Mouse (Mus musculus): Measurements from ENCODE around the gene Tacc2. TPM values are rescaled to one million over a fixed set of nuclear protein-coding genes. Genes with fewer than 3 reads are reported as not detected.

The Tacc2 gene
- polyA plus RNA-seq, 1 experiment from 2014 or later = 17.3 TPM

DNA sequence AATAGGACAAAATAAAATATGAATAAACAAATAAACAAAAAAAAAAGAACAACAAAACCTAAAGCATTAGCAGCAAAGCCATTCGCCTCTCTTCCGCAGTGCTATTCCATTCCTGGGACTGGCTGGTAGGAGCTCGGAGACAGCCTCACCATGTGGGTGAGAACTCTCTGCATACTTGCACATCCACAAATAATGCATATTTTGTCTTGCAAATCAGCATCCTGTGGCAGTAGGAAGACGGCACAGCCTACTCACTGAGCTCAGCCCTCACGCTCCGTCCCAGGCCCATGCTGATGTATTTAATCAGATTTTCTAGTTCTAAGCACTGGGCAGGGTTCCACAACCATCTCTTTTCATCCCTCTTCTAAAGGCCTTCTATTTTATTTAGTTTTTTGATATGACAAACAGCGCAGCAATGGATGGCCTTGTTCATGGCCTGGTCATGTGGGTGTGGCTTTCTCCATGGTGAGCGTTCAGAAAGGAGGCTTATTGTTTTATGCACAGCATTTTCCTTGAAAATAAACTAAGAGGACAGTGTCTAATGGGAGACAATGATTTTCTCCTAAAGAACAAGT is 226.1 kb downstream of the Tacc2 start:
- H3K4me2 ChIP-seq = no peak overlapping the region
- DNase-seq (ENCODE audit: low spot score) (no peak), ATAC-seq (replicated peaks; ENCODE audit: low FRiP score) (no peak)
- no peaks in the 10 kb centered on the region for H3K9me3 ChIP-seq (ENCODE audit: control insufficient read depth, low read length)
- 91% methylated on average over 8 of the region's 8 CpGs for WGBS
- no peak overlapping the region for H3K9ac ChIP-seq (ENCODE audit: low read depth, low read length)
- H3K36me3 ChIP-seq (ENCODE audit: control insufficient read depth, insufficient read depth, low read length) = no peaks in the 10 kb centered on the region
- no peaks in the 10 kb centered on the region for H3K27me3 ChIP-seq (replicated peaks; ENCODE audit: control insufficient read depth, insufficient read depth, low read length)
- H3K4me1 ChIP-seq (replicated peaks; ENCODE audit: control insufficient read depth, insufficient read depth, low read length) = peaks cover 4% of the 10 kb centered on the region; the same call in 1 of the 2 replicates
- no peak overlapping the region for H3K4me3 ChIP-seq (ENCODE audit: low read depth, low read length)
- H3K27ac ChIP-seq (ENCODE audit: low read depth, low read length) = no peak overlapping the region

DNA sequence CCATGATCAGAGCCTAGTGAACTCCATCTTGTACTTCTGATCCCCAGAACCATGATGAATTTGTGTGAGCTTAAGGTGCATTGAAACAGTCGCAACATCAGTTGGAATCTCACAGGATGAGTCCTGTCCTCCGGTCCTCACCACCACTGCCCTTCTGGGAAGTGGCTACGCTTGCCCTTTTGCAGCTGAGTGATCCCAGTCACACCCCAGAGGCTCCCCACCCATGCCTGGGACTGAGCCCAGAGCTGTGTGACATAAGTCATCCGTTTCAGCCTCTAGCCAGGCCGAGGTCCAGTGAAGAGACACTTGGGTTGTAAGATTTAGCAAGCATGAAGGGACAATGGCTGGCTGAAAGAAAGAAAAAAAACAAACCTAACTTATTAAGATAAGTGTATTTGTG is 227.8 kb downstream of the Tacc2 start:
- H3K27ac ChIP-seq (ENCODE audit: low read depth, low read length) = no peak overlapping the region
- H3K27me3 ChIP-seq (replicated peaks; ENCODE audit: control insufficient read depth, insufficient read depth, low read length) = no peaks in the 10 kb centered on the region
- WGBS = 76% methylated on average over 5 of the region's 5 CpGs
- DNase-seq (ENCODE audit: low spot score) = no peak
- no peak overlapping the region for H3K4me2 ChIP-seq
- no peak overlapping the region for H3K4me3 ChIP-seq (ENCODE audit: low read depth, low read length)
- H3K9me3 ChIP-seq (ENCODE audit: control insufficient read depth, low read length) = no peaks in the 10 kb centered on the region
- peaks cover 4% of the 10 kb centered on the region; the same call in 1 of the 2 replicates for H3K4me1 ChIP-seq (replicated peaks; ENCODE audit: control insufficient read depth, insufficient read depth, low read length)
- no peak overlapping the region for H3K9ac ChIP-seq (ENCODE audit: low read depth, low read length)
- ATAC-seq (replicated peaks; ENCODE audit: low FRiP score) = no peak
- no peaks in the 10 kb centered on the region for H3K36me3 ChIP-seq (ENCODE audit: control insufficient read depth, insufficient read depth, low read length)

- Histone ChIP-seq H3K36me3 (ENCODE audit: control insufficient read depth, insufficient read depth, low read length) (no peaks in the 10 kb centered on the region), H3K27ac (ENCODE audit: low read depth, low read length) (no peak overlapping the region), H3K4me3 (ENCODE audit: low read depth, low read length) (no peak overlapping the region), H3K27me3 (replicated peaks; ENCODE audit: control insufficient read depth, insufficient read depth, low read length) (no peaks in the 10 kb centered on the region), H3K4me1 (replicated peaks; ENCODE audit: control insufficient read depth, insufficient read depth, low read length) (no peaks in the 10 kb centered on the region), H3K4me2 (no peak overlapping the region), H3K9ac (ENCODE audit: low read depth, low read length) (no peak overlapping the region), H3K9me3 (ENCODE audit: control insufficient read depth, low read length) (no peaks in the 10 kb centered on the region)
- no peak for ATAC-seq (replicated peaks; ENCODE audit: low FRiP score)
- no peak for DNase-seq (ENCODE audit: low spot score)
- 66% methylated on average over 8 of the region's 8 CpGs for WGBS
These were observed 230.5 kb downstream of the Tacc2 start for GRCm38 (mm10) chr7:130807749-130808148.

DNA sequence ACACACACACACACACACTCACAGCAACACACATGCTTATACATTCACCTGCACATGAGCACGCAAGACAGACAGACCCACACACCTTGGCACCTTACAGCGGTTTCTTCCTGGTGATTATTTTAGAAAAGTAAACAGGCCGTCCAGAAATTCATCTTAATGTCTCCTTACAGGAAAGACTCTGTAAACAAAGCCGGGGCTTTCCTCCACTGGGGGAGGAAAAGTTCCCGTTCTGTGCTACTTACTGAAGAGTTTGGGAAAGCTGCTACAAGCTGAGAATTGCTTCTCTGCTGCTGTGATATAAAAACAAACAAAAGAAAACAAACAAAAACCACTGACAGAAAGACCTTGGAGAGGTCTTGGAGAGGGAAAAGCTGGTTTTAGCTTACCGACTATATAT is 231.5 kb downstream of the Tacc2 start:
- H3K9me3 ChIP-seq (ENCODE audit: control insufficient read depth, low read length) = no peaks in the 10 kb centered on the region
- ATAC-seq (replicated peaks; ENCODE audit: low FRiP score) = no peak
- no peak overlapping the region for H3K27ac ChIP-seq (ENCODE audit: low read depth, low read length)
- DNase-seq (ENCODE audit: low spot score) = no peak
- no peaks in the 10 kb centered on the region for H3K27me3 ChIP-seq (replicated peaks; ENCODE audit: control insufficient read depth, insufficient read depth, low read length)
- no peaks in the 10 kb centered on the region for H3K4me1 ChIP-seq (replicated peaks; ENCODE audit: control insufficient read depth, insufficient read depth, low read length)
- WGBS = 53% methylated on average over 6 of the region's 6 CpGs
- no peak overlapping the region for H3K4me2 ChIP-seq
- no peak overlapping the region for H3K9ac ChIP-seq (ENCODE audit: low read depth, low read length)
- no peaks in the 10 kb centered on the region for H3K36me3 ChIP-seq (ENCODE audit: control insufficient read depth, insufficient read depth, low read length)
- H3K4me3 ChIP-seq (ENCODE audit: low read depth, low read length) = no peak overlapping the region

DNA sequence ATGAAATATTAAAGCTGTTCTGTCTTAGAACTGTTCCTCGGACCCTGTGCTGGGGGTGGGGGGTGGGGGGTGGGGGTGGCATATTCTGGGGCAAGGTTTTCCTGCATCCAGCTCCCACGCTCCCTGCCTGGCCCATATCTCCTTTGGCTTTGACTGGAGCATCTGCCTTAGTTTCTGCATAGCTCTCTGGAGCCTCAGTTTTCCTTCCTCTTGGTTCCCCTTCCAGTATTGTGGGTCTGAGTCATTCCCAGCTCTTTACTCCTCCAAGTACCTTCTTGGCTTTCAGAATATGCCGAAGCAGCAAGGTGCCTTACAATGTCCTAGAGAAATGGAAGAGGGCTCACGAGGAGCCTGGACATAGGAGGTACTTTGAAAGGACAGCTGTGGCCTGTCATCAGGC is 233.0 kb downstream of the Tacc2 start:
- Histone ChIP-seq H3K9me3 (ENCODE audit: control insufficient read depth, low read length) (no peaks in the 10 kb centered on the region), H3K27me3 (replicated peaks; ENCODE audit: control insufficient read depth, insufficient read depth, low read length) (no peaks in the 10 kb centered on the region), H3K4me1 (replicated peaks; ENCODE audit: control insufficient read depth, insufficient read depth, low read length) (no peaks in the 10 kb centered on the region), H3K4me2 (no peak overlapping the region), H3K36me3 (ENCODE audit: control insufficient read depth, insufficient read depth, low read length) (no peaks in the 10 kb centered on the region), H3K4me3 (ENCODE audit: low read depth, low read length) (no peak overlapping the region), H3K27ac (ENCODE audit: low read depth, low read length) (no peak overlapping the region), H3K9ac (ENCODE audit: low read depth, low read length) (no peak overlapping the region)
- WGBS = 70% methylated on average over 4 of the region's 4 CpGs
- DNase-seq (ENCODE audit: low spot score) (no peak), ATAC-seq (replicated peaks; ENCODE audit: low FRiP score) (no peak)

GRCm38 (mm10) chr7:130812407-130812806 is 235.2 kb downstream of the Tacc2 start:
- DNase-seq (ENCODE audit: low spot score) (no peak), ATAC-seq (replicated peaks; ENCODE audit: low FRiP score) (no peak)
- no peaks in the 10 kb centered on the region for H3K9me3 ChIP-seq (ENCODE audit: control insufficient read depth, low read length)
- no peaks in the 10 kb centered on the region for H3K27me3 ChIP-seq (replicated peaks; ENCODE audit: control insufficient read depth, insufficient read depth, low read length)
- 37% methylated on average over 16 of the region's 16 CpGs for WGBS
- no peak overlapping the region for H3K27ac ChIP-seq (ENCODE audit: low read depth, low read length)
- no peak overlapping the region for H3K4me3 ChIP-seq (ENCODE audit: low read depth, low read length)
- peak overlapping the region; percentile 27; the same call in 1 of the 2 replicates for H3K4me2 ChIP-seq
- no peaks in the 10 kb centered on the region for H3K36me3 ChIP-seq (ENCODE audit: control insufficient read depth, insufficient read depth, low read length)
- no peaks in the 10 kb centered on the region for H3K4me1 ChIP-seq (replicated peaks; ENCODE audit: control insufficient read depth, insufficient read depth, low read length)
- no peak overlapping the region for H3K9ac ChIP-seq (ENCODE audit: low read depth, low read length)

Other genes with a start within 250 kb of the Tacc2 start
- 44.6 and 51.6 TPM in 2 replicates for gene Ate1, start 57.1 kb upstream of the Tacc2 start, polyA plus RNA-seq (2014; fragmentation: Nextera tagmentation; extraction: Ambion mirVana)
- 175 and 190 TPM in 2 replicates for gene Nsmce4a, start 4.3 kb upstream of the Tacc2 start, polyA plus RNA-seq (2014; fragmentation: Nextera tagmentation; extraction: Ambion mirVana)
- not detected in 2 replicates for gene Btbd16, start 196.6 kb downstream of the Tacc2 start, polyA plus RNA-seq (2014; fragmentation: Nextera tagmentation; extraction: Ambion mirVana)